Mouse (Mus musculus) heart, embryonic 11.5 days (tissue): ENCODE measurements around the gene Xrcc6. TPM values are rescaled to one million over a fixed set of nuclear protein-coding genes. Genes with fewer than 3 reads are reported as not detected.
"Not testable (repeated sequence)": the region's sequence is repeated elsewhere in the genome, so short reads cannot be mapped to it uniquely, and the experiment has no call there.

Source experiments
- ATAC-seq: fragments of 200-750 bp; cut with Nextera tagmentation; replicated peaks from 2 replicates; pipeline ENCODE4 v1.8.0; 2017; ENCODE audit warnings: moderate library complexity; ENCODE audit not compliant: insufficient number of reproducible peaks, low FRiP score, low TSS enrichment
- H3K27ac ChIP-seq: fragments of 300-500 bp; sonication (generic); 2 replicates; pipeline ENCODE4 v1.5.1; 2014; ENCODE audit warnings: mild to moderate bottlenecking, low read depth, low read length
- H3K27me3 ChIP-seq: fragments of 300-500 bp; sonication (generic); 2 replicates; pipeline ENCODE4 v1.6.1; 2014; ENCODE audit warnings: mild to moderate bottlenecking, low read length, mixed read lengths; ENCODE audit not compliant: control insufficient read depth, insufficient read depth
- H3K36me3 ChIP-seq: fragments of 300-500 bp; sonication (generic); 2 replicates; pipeline ENCODE4 v1.6.1; 2014; ENCODE audit warnings: mild to moderate bottlenecking, low read length, moderate library complexity, mixed read lengths; ENCODE audit not compliant: control insufficient read depth, insufficient read depth
- H3K4me1 ChIP-seq: fragments of 300-500 bp; sonication (generic); 2 replicates; pipeline ENCODE4 v1.6.1; 2014; ENCODE audit warnings: low read length; ENCODE audit not compliant: control insufficient read depth, insufficient read depth
- H3K4me2 ChIP-seq: fragments of 300-500 bp; sonication (generic); 2 replicates; pipeline ENCODE4 v1.6.1; 2014; ENCODE audit warnings: mild to moderate bottlenecking, moderate library complexity
- H3K4me3 ChIP-seq: fragments of 300-500 bp; sonication (generic); 2 replicates; pipeline ENCODE4 v1.5.1; 2014; ENCODE audit warnings: low read depth, low read length
- H3K9ac ChIP-seq: fragments of 300-500 bp; sonication (generic); 2 replicates; pipeline ENCODE4 v1.6.1; 2014; ENCODE audit warnings: mild to moderate bottlenecking, low read depth, low read length, moderate library complexity
- H3K9me3 ChIP-seq: fragments of 300-500 bp; sonication (generic); replicated peaks from 2 replicates; pipeline ENCODE4 v1.6.1; 2016; ENCODE audit warnings: low read length; ENCODE audit not compliant: control insufficient read depth
- WGBS: fragments of 180-500 bp; shearing (Covaris S2); extraction: QIAGEN DNeasy Blood & Tissue Kit; methylation state at CpG from one replicate; pipeline ENCODE4 v1.1.7; 2014; ENCODE audit not compliant: insufficient replicate concordance; 5-methylcytosine and 5-hydroxymethylcytosine counted together
- polyA plus RNA-seq: library from polyadenylated mRNA; unstranded; fragments of >200 nt; fragmentation: Nextera tagmentation; extraction: Ambion mirVana; gene quantifications from 2 replicates; pipeline ENCODE4 v1.2.1, GENCODE M21; 2014

Xrcc6 gene
- polyA plus RNA-seq, 1 experiment from 2014 or later = 81.0 TPM

GRCm38 (mm10) chr15:81969173-81969572 is 18.5 kb upstream of the Xrcc6 start:
- H3K4me2 ChIP-seq = no peak overlapping the region
- H3K27ac ChIP-seq = no peak overlapping the region
- H3K36me3 ChIP-seq = no peaks in the 10 kb centered on the region
- WGBS = 54% methylated on average over 7 of the region's 7 CpGs
- H3K27me3 ChIP-seq = no peaks in the 10 kb centered on the region
- no peaks in the 10 kb centered on the region; the same call in 1 of the 2 replicates for H3K9me3 ChIP-seq
- no peak overlapping the region for H3K4me3 ChIP-seq
- H3K9ac ChIP-seq = no peak overlapping the region
- no peak for ATAC-seq
- H3K4me1 ChIP-seq = no peaks in the 10 kb centered on the region

- 71% methylated on average over 6 of the region's 6 CpGs for WGBS
- H3K4me1 ChIP-seq, H3K4me2 ChIP-seq, H3K27ac ChIP-seq, H3K27me3 ChIP-seq, H3K9me3 ChIP-seq, H3K36me3 ChIP-seq, H3K9ac ChIP-seq, ATAC-seq, H3K4me3 ChIP-seq: not testable (repeated sequence)
Measured at GRCm38 (mm10) chr15:81969635-81970034, 18.0 kb upstream of the Xrcc6 start.

GRCm38 (mm10) chr15:81970498-81970897 is 17.1 kb upstream of the Xrcc6 start:
- not testable (repeated sequence) for H3K4me2 ChIP-seq, H3K4me3 ChIP-seq, ATAC-seq, H3K27me3 ChIP-seq, H3K36me3 ChIP-seq, H3K9ac ChIP-seq, H3K27ac ChIP-seq, H3K9me3 ChIP-seq, H3K4me1 ChIP-seq
- 83% methylated on average over 4 of the region's 4 CpGs for WGBS

- not testable (repeated sequence) for H3K27me3 ChIP-seq, H3K27ac ChIP-seq, H3K9ac ChIP-seq, H3K4me2 ChIP-seq, H3K4me3 ChIP-seq, ATAC-seq, H3K36me3 ChIP-seq, H3K4me1 ChIP-seq, H3K9me3 ChIP-seq
- WGBS = 90% methylated on average over 8 of the region's 8 CpGs
Measured at GRCm38 (mm10) chr15:81975156-81975555, 12.5 kb upstream of the Xrcc6 start.

- H3K9ac ChIP-seq = no peak within 1 kb of the TSS
- ATAC-seq = no peak
- H3K9me3 ChIP-seq = no peaks in the 10 kb centered on the region
- H3K36me3 ChIP-seq = no peaks in the 10 kb centered on the region
- no peaks in the 10 kb centered on the region for H3K4me1 ChIP-seq
- H3K27ac ChIP-seq = no peak within 1 kb of the TSS
- no peaks in the 10 kb centered on the region for H3K27me3 ChIP-seq
- no peak within 1 kb of the TSS for H3K4me2 ChIP-seq
- no peak within 1 kb of the TSS for H3K4me3 ChIP-seq
- whole genome bisulfite sequencing = 88% methylated on average over 23 of the region's 23 CpGs
Measured at GRCm38 (mm10) chr15:81980321-81980720, 7.3 kb upstream of the Xrcc6 start, which contains the start of gene 1700029P11Rik. TSS of gene 1700029P11Rik (plus strand) at chr15:81980540.

- ATAC-seq = no peak
- H3K27me3 ChIP-seq = no peaks in the 10 kb centered on the region
- no peaks in the 10 kb centered on the region for H3K36me3 ChIP-seq
- no peaks in the 10 kb centered on the region for H3K9me3 ChIP-seq
- H3K4me3 ChIP-seq = no peak overlapping the region
- H3K9ac ChIP-seq = no peak overlapping the region
- H3K4me2 ChIP-seq = no peak overlapping the region
- WGBS = 53% methylated on average over 1 of the region's 1 CpGs
- no peak overlapping the region for H3K27ac ChIP-seq
- no peaks in the 10 kb centered on the region for H3K4me1 ChIP-seq
Measured at GRCm38 (mm10) chr15:81982173-81982572, 5.5 kb upstream of the Xrcc6 start.

- Histone ChIP-seq H3K36me3 (no peaks in the 10 kb centered on the region), H3K9ac (no peak overlapping the region), H3K4me2 (no peak overlapping the region), H3K4me1 (peaks cover 10% of the 10 kb centered on the region), H3K9me3 (no peaks in the 10 kb centered on the region), H3K27me3 (no peaks in the 10 kb centered on the region), H3K27ac (no peak overlapping the region), H3K4me3 (no peak overlapping the region)
- 59% methylated on average over 2 of the region's 2 CpGs for WGBS
- ATAC-seq = no peak
Measured at GRCm38 (mm10) chr15:81985267-81986161, 2.1 kb upstream of the Xrcc6 start.

GRCm38 (mm10) chr15:81989371-81990062 is 1.9 kb downstream of the Xrcc6 start:
- Histone ChIP-seq H3K27ac (no peak overlapping the region), H3K27me3 (no peaks in the 10 kb centered on the region), H3K9ac (0 out of 2 replicates have a peak overlapping the region, but pooled peaks have one; percentile 22), H3K4me2 (no peak overlapping the region), H3K9me3 (no peaks in the 10 kb centered on the region), H3K4me1 (peaks cover 13% of the 10 kb centered on the region), H3K36me3 (peaks cover 2% of the 10 kb centered on the region; the same call in 1 of the 2 replicates), H3K4me3 (no peak overlapping the region)
- ATAC-seq = no peak; the same call in 1 of the 2 replicates
- WGBS = 41% methylated on average over 11 of the region's 11 CpGs
